Mouse (Mus musculus): ENCODE data around the gene Ptpa. TPM values are rescaled to one million over a fixed set of nuclear protein-coding genes. Genes with fewer than 3 reads are reported as not detected.

Gene Ptpa
- total and polyA plus RNA-seq, 3 experiments = 111 to 194 (median 122) TPM

GRCm38 (mm10) chr2:30469796-30470142, 53.9 kb downstream of the Ptpa start:
- Histone ChIP-seq H3K4me3 (replicated peaks in 1 of 3; ENCODE audit: low read depth in 2 of 3, low read length in 2 of 3, poor library complexity in 1 of 3) (peak overlapping the region; percentile 46 to 49 (median 47)), H3K27ac (ENCODE audit: insufficient read depth, low read depth) (no peak overlapping the region), H3K36me3 (replicated peaks in 1 of 2; ENCODE audit: control insufficient read depth in 1 of 2, insufficient read depth in 1 of 2, low read length in 1 of 2) (no peaks in the 10 kb centered on the region), H3K27me3 (replicated peaks) (peaks cover 61% of the 10 kb centered on the region), H3K79me2 (replicated peaks; ENCODE audit: control insufficient read depth, extremely low read depth, insufficient read depth, poor library complexity, severe bottlenecking) (no peaks in the 10 kb centered on the region), H3K9ac (ENCODE audit: insufficient read depth, low read depth) (peak overlapping the region; percentile 8; the same call in 1 of the 2 replicates), H3K4me1 (ENCODE audit: control insufficient read depth in 1 of 2, insufficient read depth in 2 of 2) (peaks cover 9 to 33% of the 10 kb centered on the region in 2 experiments), H3K9me3 (replicated peaks; ENCODE audit: low read length) (peaks cover 11% of the 10 kb centered on the region), H3K4me2 (ENCODE audit: insufficient read depth, low read depth, poor library complexity, severe bottlenecking) (peak overlapping the region; percentile 62)
- peak; percentile 64 for DNase-seq (ENCODE audit: extremely low read depth)
- TF ChIP-seq SMC3 (IDR thresholded peaks at IDR 0.05; ENCODE audit: low read depth, low read length) = peak; percentile 63
- no peak for TF ChIP-seq NELFE (IDR thresholded peaks at IDR 0.05; ENCODE audit: low read depth, low read length)
- TF ChIP-seq RAD21 (IDR thresholded peaks at IDR 0.05; ENCODE audit: low read depth, low read length) = peak; percentile 68
- TF ChIP-seq CTCF (conservative IDR thresholded peaks at IDR 0.05 in 1 of 2, IDR thresholded peaks at IDR 0.05 in 1 of 2; ENCODE audit: low read depth in 2 of 2, low read length in 2 of 2) = peak; percentile 27 to 77; a peak in 3 of 4 replicates
- in situ Hi-C loops (cut with MboI; ENCODE audit: low pct_ligation_motif_present, low pct_unique_long_range_greater_than_20kb, low sequenced_read_pairs) = loop anchor here (5.0 to 10.0 kb wide), 2 partner anchors 32 to 245 kb away; no protein-coding TSS in a partner anchor
- dilution Hi-C loops (cut with MboI; ENCODE audit: extremely low pct_ligation_motif_present, extremely low pct_unique_long_range_greater_than_20kb, low sequenced_read_pairs) = no loop called here

- in situ Hi-C loops (cut with MboI; ENCODE audit: low pct_ligation_motif_present, low pct_unique_long_range_greater_than_20kb, low sequenced_read_pairs) = loop anchor here (5.0 kb wide), 1 partner anchor 33 kb away; no protein-coding TSS in a partner anchor
Observed at GRCm38 (mm10) chr2:30470143-30470946, 54.5 kb downstream of the Ptpa start.

More at GRCm38 (mm10) chr2:30470143-30470946, 54.5 kb downstream of the Ptpa start:
- peaks cover 62% of the 10 kb centered on the region for H3K27me3 ChIP-seq (replicated peaks)
- peak overlapping the region; percentile 8 for H3K9ac ChIP-seq (ENCODE audit: insufficient read depth, low read depth)
- H3K27ac ChIP-seq (ENCODE audit: insufficient read depth, low read depth) = no peak overlapping the region
- H3K36me3 ChIP-seq (replicated peaks in 1 of 2; ENCODE audit: control insufficient read depth in 1 of 2, insufficient read depth in 1 of 2, low read length in 1 of 2) = no peaks in the 10 kb centered on the region
- DNase-seq (ENCODE audit: extremely low read depth) = no peak
- dilution Hi-C loops (cut with MboI; ENCODE audit: extremely low pct_ligation_motif_present, extremely low pct_unique_long_range_greater_than_20kb, low sequenced_read_pairs) = no loop called here
- H3K4me3 ChIP-seq (replicated peaks in 1 of 3; ENCODE audit: low read depth in 2 of 3, low read length in 2 of 3, poor library complexity in 1 of 3) = peak overlapping the region; percentile 46 to 49 (median 47)
- peak overlapping the region; percentile 62 for H3K4me2 ChIP-seq (ENCODE audit: insufficient read depth, low read depth, poor library complexity, severe bottlenecking)
- peaks cover 6% of the 10 kb centered on the region for H3K9me3 ChIP-seq (replicated peaks; ENCODE audit: low read length)
- H3K79me2 ChIP-seq (replicated peaks; ENCODE audit: control insufficient read depth, extremely low read depth, insufficient read depth, poor library complexity, severe bottlenecking) = no peaks in the 10 kb centered on the region
- TF ChIP-seq EP300 (IDR thresholded peaks at IDR 0.05; ENCODE audit: low read length) = no peak
- TF ChIP-seq MXI1 (IDR thresholded peaks at IDR 0.05; ENCODE audit: low read depth, low read length) = peak; percentile 49; the same call in 1 of the 2 replicates
- TF ChIP-seq SMC3 (IDR thresholded peaks at IDR 0.05; ENCODE audit: low read depth, low read length) = peak; percentile 36
- TF ChIP-seq POLR2A (IDR thresholded peaks at IDR 0.05; ENCODE audit: low read depth, low read length) = no peak
- TF ChIP-seq MAZ (IDR thresholded peaks at IDR 0.05; ENCODE audit: low read depth, low read length) = peak; percentile 91
- 0 out of 2 replicates have a peak, but pooled peaks have one; percentile 47 for TF ChIP-seq IRF4 (IDR thresholded peaks at IDR 0.05; ENCODE audit: low read depth, low read length)
- TF ChIP-seq JUND (conservative IDR thresholded peaks at IDR 0.05; ENCODE audit: low read depth, low read length) = no peak
- no peak for TF ChIP-seq NELFE (IDR thresholded peaks at IDR 0.05; ENCODE audit: low read depth, low read length)
- 0 out of 2 replicates have a peak, but pooled peaks have one; percentile 25 for TF ChIP-seq CHD2 (IDR thresholded peaks at IDR 0.05; ENCODE audit: low read length)
- TF ChIP-seq ELF1 (IDR thresholded peaks at IDR 0.05; ENCODE audit: low read depth, low read length) = no peak
- no peak for TF ChIP-seq TBP (conservative IDR thresholded peaks at IDR 0.05; ENCODE audit: low read depth, low read length)
- no peak for TF ChIP-seq USF2 (conservative IDR thresholded peaks at IDR 0.05; ENCODE audit: low read depth, low read length)
- TF ChIP-seq MAFK (IDR thresholded peaks at IDR 0.05; ENCODE audit: insufficient replicate concordance, low read length) = no peak
- TF ChIP-seq E2F4 (IDR thresholded peaks at IDR 0.05; ENCODE audit: insufficient replicate concordance, low read depth, low read length) = no peak
- no peak for TF ChIP-seq HCFC1 (IDR thresholded peaks at IDR 0.05; ENCODE audit: low read depth, low read length)
- TF ChIP-seq UBTF (IDR thresholded peaks at IDR 0.05; ENCODE audit: low read depth, low read length) = no peak
- TF ChIP-seq ZMIZ1 (IDR thresholded peaks at IDR 0.05; ENCODE audit: low read depth, low read length) = no peak
- peak; percentile 40 for TF ChIP-seq SIN3A (IDR thresholded peaks at IDR 0.05; ENCODE audit: low read length)
- no peak for TF ChIP-seq CHD1 (IDR thresholded peaks at IDR 0.05; ENCODE audit: low read depth, low read length)
- TF ChIP-seq TCF12 (IDR thresholded peaks at IDR 0.05; ENCODE audit: low read depth, low read length) = no peak
- TF ChIP-seq BHLHE40 (IDR thresholded peaks at IDR 0.05; ENCODE audit: low read depth, low read length) = 0 out of 2 replicates have a peak, but pooled peaks have one; percentile 4
- peak; percentile 63 for TF ChIP-seq ZNF384 (IDR thresholded peaks at IDR 0.05; ENCODE audit: low read depth, low read length)
- no peak for TF ChIP-seq ETS1 (conservative IDR thresholded peaks at IDR 0.05; ENCODE audit: low read depth, low read length)
- no peak; the same call in none of the 2 replicates for TF ChIP-seq RAD21 (IDR thresholded peaks at IDR 0.05; ENCODE audit: low read depth, low read length)
- peak in 1 of 2 experiments; percentile 45; a peak in 3 of 4 replicates for TF ChIP-seq CTCF (conservative IDR thresholded peaks at IDR 0.05 in 1 of 2, IDR thresholded peaks at IDR 0.05 in 1 of 2; ENCODE audit: low read depth in 2 of 2, low read length in 2 of 2)
- no peak for TF ChIP-seq KAT2A (IDR thresholded peaks at IDR 0.05; ENCODE audit: insufficient replicate concordance, low read length)
- no peak for TF ChIP-seq PAX5 (IDR thresholded peaks at IDR 0.05; ENCODE audit: low read length)
- no peak for TF ChIP-seq POLR2AphosphoS2 (IDR thresholded peaks at IDR 0.05; ENCODE audit: low read depth, low read length)
- TF ChIP-seq JUN (IDR thresholded peaks at IDR 0.05; ENCODE audit: insufficient read depth, low read depth, low read length) = no peak
- TF ChIP-seq NRF1 (IDR thresholded peaks at IDR 0.05; ENCODE audit: low read depth, low read length) = no peak
- H3K4me1 ChIP-seq (ENCODE audit: control insufficient read depth in 1 of 2, insufficient read depth in 2 of 2) = peaks cover 9 to 33% of the 10 kb centered on the region in 2 experiments

Data from CH12.LX (cell line).